Mouse (Mus musculus) megakaryocyte, embryonic 14.5 days (primary cell): Measurements from ENCODE around the gene Rsph1.

Source experiments
- FLI1 ChIP-seq: IDR thresholded peaks from 2 replicates; pipeline ENCODE4 v1.6.1; 2012; ENCODE audit warnings: low read length, inconsistent platforms, mixed read lengths
- GATA1 ChIP-seq: IDR thresholded peaks from 3 replicates; pipeline ENCODE4 v1.6.1; 2012; ENCODE audit warnings: mixed read lengths, low read length, inconsistent platforms, borderline replicate concordance

- TF ChIP-seq FLI1, result no peak
- TF ChIP-seq GATA1, result no peak
Observed at GRCm38 (mm10) chr17:31318906-31319767, 42.0 kb upstream of the Rsph1 start.
